Mouse (Mus musculus): Measurements from ENCODE around the gene Fezf2.

Gene Fezf2

GRCm38 (mm10) chr14:12342458-12343131, 5.4 kb downstream of the Fezf2 start:
- no peak for DNase-seq (ENCODE audit: low spot score)

- DNase-seq (ENCODE audit: low spot score): no peak
These were observed 6.1 kb downstream of the Fezf2 start for GRCm38 (mm10) chr14:12341789-12342457.

- DNase-seq (ENCODE audit: low spot score): no peak
These were observed 6.8 kb downstream of the Fezf2 start for GRCm38 (mm10) chr14:12341075-12341788.

DNA sequence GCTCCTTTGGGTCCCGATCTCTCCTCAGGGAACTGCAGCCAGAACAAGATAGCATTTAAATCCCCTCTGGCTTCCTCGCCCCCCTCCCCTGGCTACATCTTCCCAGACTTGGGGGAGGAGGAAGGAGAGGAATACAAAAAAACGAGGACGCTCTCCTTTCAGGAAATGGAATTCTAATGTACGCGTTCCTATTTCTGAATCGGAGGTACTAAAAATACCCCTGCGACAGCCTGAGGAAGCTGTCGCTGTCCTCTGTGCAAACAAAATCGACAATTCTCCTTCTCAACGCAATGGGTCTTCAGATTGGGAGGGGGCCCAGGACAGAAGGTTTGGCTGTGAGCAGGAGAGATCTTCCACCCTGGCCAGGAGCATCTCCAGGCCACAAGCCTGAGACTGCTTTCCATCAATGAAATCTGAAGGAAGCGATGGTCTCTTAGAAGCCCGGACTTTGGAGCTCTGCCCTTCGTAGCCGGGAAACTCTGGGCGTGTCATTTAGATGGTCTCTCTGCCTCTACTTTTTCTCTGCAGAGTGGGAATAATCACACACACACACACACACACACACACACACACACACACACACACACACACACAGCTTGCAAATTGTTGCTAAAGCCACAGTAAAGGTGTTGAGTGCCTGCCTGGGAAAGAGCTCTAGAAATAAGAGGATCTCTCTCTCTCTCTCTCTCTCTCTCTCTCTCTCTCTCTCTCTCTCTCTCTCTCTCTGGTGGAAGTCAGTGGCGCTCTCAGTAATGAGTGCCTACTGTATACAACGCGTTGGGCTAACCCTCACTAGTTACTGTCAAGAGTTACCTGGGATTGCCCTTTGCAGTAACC, 7.5 kb downstream of the Fezf2 start:
- DNase-seq (ENCODE audit: low spot score): no peak

DNA sequence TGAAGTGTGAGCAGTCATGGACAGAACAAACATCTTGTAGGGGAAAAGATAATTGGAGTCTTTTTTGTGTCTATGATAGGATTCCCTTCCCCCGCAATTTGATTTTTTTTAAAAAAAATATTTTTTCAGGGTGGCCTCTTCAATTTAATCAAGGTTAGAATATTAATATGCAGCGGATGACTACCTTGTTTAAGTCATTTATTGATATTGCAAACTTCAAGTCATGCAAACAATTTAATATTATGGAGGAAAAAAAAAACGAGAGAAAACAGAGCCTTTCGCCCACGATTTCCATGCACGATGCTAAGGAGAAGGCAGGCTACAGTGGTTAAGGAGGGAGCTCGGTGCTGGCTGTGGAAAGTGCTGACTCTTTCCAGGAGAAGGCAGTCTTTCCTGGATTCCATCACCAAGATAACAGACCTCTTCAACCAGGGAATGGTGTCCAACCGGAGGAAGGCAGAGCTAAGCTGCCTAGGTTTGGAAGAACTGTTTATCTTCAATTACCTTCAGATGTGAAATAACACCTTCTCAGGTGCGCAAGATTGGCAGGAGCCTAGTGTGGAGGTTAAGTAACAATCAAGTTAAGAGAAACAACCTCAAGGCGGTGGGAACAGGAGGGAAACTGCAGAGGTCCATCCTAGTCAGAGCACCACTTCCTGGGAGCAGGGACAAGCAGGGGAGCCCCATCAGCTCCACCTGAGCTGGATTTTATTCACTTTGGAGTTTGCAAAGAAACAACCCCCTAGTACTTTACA, 9.0 kb downstream of the Fezf2 start:
- DNase-seq (ENCODE audit: low spot score): no peak

DNA sequence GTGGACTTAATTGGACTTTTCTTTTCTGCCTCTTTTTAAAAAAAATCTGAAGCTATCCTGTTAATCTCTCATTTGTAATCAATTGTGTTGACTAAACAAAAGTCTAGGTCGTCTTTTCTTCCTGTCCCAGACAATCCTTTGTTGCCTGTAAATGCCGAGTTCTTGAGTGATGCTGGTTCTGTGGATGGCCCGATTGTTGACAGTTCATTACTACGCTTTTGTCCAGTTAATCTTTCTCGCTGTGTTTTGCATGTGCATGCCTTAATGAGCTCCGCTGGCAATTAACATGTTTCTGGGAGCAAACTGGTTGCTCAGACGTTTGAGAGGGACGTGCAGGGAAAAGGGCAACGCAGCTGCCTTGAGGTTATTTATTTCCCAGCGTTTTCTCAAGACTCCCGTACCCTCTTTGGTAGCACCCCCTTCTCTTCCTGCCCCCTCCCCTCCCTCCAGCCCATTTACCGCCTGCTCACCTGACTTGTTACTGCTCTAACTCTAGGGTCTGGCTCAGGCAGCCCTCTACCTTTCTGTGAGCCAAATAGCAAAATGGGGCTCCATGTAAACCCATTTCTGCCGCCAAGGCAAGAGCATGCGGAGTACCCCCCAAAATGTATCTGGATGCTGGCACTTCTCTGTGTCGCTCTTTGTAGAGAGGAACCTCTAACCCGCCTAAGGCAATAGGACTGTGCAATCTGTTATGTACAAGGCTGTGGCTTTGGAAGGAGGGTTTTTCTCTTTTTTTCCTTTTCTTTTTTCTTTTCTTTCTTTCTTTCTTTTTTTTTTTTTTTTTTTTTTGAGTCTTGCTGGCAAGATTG, 9.8 kb downstream of the Fezf2 start:
- no peak for DNase-seq (ENCODE audit: low spot score)

DNA sequence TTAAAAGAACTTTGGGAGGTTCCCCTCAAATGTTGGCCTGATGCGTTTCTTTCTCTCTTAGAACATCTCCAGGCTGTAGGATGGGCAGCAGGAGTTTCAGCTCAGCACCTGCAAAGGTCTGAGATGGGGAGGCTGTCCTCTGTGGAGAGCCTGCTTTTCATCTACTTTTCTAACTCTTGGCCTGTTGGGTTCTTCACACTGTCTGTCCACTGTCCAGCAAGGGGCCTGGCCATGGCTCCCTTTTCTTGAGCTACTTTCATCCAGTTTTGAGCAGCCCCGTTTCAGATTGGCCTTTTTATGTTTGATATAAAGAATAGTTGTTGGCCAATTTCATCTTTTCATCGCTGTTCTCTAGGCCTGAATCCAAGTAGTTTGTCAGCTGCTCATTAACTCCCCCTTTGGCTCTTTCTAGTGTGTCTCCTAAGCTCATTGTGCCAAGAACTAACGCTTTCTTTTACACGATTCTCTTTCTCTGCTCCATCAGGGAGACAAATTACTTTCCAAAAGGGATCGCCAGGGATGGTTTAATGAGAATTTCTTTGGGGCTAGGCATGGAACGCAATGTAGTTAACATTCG, 10.5 kb downstream of the Fezf2 start:
- no peak for DNase-seq (ENCODE audit: low spot score)

DNA sequence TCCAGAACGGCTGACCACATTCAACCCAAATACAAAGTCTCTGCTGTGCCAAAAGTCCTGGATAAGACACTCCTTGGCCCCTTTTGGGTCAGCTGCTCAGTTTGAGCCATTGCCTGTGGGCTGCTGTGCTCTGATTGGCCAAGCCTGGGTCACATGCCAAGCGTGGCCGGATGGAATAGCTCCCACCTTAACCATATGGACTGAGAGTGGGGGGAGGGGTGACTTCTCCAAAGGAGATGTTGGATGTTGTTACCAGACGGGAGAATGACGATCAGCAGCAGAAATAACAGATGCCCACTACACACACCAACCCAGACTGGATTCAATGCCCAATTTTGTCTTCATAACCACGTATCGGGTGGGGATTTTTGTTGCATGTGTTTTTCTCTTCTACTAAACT, 13.1 kb downstream of the Fezf2 start:
- DNase-seq (ENCODE audit: low spot score): no peak

DNA sequence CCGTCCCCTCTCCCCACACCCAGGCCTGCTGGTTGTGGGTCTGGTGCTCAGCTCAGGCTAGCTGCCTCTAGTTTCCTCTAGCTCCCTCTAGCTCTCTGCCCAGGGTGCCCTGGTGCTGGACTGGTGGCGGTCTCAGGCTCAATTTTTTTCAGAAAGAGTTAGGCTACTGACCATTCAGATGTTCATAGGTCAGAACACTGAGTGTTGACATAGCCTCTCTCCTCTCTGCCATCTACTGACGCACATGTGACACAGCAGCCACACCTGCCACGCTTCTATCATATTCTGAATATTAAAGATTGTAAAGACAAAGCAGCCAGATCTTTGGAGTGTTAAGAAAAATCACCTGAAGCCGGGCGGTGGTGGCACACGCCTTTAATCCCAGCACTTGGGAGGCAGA, 14.4 kb downstream of the Fezf2 start:
- DNase-seq (ENCODE audit: low spot score): no peak

- DNase-seq (ENCODE audit: low spot score): no peak
These were observed 44.9 kb downstream of the Fezf2 start for GRCm38 (mm10) chr14:12303106-12303505.

DNA sequence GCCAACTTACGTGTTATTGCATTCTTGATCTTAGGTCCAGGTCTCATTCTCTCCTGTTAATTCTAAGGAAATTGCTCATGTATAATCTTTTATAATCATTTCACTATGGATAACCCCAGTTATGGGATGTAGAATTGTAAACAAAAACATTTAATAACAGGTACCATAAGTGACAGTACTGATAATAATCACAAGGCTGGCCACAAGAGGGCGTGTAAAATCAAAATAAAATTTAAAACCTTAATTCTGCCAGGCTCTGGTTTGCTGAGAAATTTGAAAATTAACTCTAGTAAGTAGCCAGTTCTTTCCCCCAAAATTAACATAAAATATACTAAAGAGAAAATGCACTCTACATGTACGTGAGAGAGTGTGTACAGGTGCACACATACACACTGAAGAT, 47.3 kb downstream of the Fezf2 start:
- no peak for DNase-seq (ENCODE audit: low spot score)

DNA sequence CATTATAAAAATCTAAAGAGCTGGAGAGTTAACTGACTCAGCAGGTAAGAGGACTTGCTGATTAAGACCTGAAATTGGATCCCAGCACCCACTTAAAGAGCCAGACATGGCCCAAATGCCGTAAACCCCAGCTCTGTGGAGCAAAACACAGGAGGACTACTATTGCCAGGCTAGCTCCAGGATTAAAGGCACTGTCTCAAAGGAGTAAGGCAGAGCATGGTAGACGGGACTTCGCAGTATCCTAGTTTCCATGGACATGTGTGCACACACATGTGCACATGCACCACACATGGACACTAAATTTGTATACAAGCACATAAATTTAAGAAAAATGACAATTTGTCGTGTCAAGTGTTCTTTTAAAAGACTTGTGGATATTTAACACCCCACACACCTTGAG, 47.7 kb downstream of the Fezf2 start:
- no peak for DNase-seq (ENCODE audit: low spot score)

GRCm38 (mm10) chr14:12299654-12300053, 48.3 kb downstream of the Fezf2 start:
- no peak for DNase-seq (ENCODE audit: low spot score)

DNA sequence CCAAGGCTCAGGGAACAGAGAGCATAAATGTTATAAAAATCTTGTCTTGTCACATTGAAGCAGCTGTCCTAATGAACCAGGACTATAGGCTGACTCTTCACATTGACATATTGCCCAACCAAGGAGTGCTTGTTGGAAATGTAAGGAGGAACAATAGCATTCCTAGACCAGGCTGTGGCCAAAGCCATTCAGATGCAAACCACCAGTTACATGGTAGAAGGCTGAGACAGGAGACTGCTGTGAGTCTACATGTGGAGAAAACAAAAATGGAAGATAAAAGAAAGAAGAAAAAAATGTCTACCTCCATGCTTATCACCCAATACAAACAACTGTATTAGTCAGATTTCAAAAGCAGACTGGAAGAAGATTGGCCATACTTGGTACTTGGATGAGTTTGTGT, 48.8 kb downstream of the Fezf2 start:
- DNase-seq (ENCODE audit: low spot score): no peak

- DNase-seq (ENCODE audit: low spot score): no peak
These were observed 51.6 kb downstream of the Fezf2 start for GRCm38 (mm10) chr14:12296391-12296790.
